Mouse (Mus musculus): ENCODE measurements around the gene Ap2m1.

The Ap2m1 gene

GRCm38 (mm10) chr16:20590680-20591038 is 55.4 kb downstream of the Ap2m1 start:
- DNase-seq (ENCODE audit: extremely low read depth, insufficient read length, low spot score), result no peak

GRCm38 (mm10) chr16:20591076-20591705 is 55.9 kb downstream of the Ap2m1 start:
- DNase-seq (ENCODE audit: extremely low read depth, insufficient read length, low spot score), result no peak
